Mouse (Mus musculus) neutrophil, adult 5-6 weeks (primary cell): ENCODE results near the gene Cabp2. TPM values are rescaled to one million over a fixed set of nuclear protein-coding genes. Genes with fewer than 3 reads are reported as not detected.
"Not testable (repeated sequence)": the region's sequence is repeated elsewhere in the genome, so short reads cannot be mapped to it uniquely, and the experiment has no call there.

Experiments used
- ATAC-seq: fragments of 151-379, 151-347 bp; 2 replicates; pipeline ENCODE4 v1.8.0; 2017; ENCODE audit warnings: mild to moderate bottlenecking, moderate TSS enrichment; ENCODE audit not compliant: insufficient number of reproducible peaks, poor library complexity, low FRiP score, severe bottlenecking; ENCODE audit errors: extremely low read depth
- total RNA-seq: library from RNA; stranded (forward); fragments of 200-1000 nt; gene quantifications from 2 replicates; pipeline ENCODE4 v1.2.3, GENCODE M21; 2017

Gene Cabp2
- total RNA-seq, 1 experiment from 2014 or later = not detected

- no peak for ATAC-seq
Observed at GRCm38 (mm10) chr19:4054613-4055012, 26.8 kb upstream of the Cabp2 start.

DNA sequence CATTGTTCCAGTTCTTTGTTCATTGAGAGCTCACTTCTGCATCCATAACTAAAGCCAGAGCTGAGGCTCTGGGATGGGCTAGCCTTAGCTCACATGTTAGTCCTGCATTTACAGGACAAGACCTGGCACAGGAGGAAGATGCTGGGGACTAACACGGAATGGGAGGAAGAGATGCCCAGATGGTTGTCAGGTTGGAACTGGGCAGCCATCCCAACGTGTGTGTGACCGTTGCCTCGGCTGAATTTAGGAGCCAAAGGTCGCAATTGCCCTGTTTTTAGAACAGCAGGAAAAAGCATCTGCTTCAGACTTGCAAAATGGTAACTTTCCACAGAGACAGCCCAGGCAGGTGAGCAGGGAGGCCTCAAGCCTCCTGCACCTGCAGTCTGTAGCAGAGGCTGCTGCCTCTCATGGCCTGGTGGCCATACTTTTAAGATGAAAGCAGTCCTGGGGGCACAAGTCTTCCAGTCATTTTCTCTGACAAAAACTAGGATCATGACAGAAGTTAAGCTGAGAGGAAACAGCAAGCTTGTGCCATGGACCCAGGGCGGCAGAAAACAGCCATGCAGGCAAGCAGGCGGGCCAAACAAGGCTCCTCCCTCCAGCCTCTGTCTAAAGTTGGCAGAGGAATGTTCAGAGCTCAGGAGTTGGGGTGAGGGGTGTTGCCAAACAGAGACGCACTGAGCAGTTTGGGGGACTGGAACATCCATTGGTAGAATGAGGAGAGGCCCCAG is 26.0 kb upstream of the Cabp2 start:
- no peak for ATAC-seq

GRCm38 (mm10) chr19:4055947-4056693 is 25.3 kb upstream of the Cabp2 start:
- ATAC-seq = no peak

DNA sequence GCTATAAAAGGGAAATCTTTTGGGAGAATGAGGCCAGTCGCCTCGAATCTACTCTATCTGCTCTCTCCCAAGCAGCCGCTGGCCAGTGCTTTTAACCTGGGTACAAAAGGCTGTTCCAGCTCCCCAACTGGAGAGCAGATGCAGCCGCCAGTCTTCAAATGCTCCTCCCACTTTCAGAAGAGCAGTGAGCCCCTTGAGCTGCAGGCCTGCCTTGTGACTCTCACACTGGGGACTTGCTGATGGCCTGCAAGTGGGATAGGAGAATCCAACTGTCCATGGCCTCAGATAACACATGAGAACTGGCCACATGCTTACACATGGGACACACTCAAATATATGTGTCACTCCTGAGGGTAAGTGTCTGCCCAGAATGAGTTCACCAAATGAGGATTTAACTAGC is 24.7 kb upstream of the Cabp2 start:
- ATAC-seq = no peak

- ATAC-seq = no peak
Observed at GRCm38 (mm10) chr19:4057389-4057788, 24.0 kb upstream of the Cabp2 start.

DNA sequence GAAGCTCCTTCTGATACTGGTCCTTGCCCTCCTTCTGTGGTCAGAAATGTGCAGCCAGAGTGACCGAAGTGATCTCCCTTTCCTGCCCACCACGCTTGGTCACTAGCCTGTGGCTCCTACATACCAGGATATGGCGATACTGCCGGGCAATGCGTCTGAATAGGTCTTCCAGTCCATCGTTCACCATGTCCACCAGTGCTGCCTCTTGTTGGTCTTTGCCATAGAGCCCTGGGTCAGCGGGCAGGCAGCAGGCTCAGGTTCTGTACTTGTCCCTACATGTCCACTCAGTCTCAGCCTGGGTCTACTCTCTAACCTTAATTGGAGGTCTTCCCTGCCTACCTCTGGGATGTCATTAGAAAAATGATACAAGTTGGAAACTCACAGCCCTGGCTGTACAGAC is 23.4 kb upstream of the Cabp2 start:
- no peak for ATAC-seq

DNA sequence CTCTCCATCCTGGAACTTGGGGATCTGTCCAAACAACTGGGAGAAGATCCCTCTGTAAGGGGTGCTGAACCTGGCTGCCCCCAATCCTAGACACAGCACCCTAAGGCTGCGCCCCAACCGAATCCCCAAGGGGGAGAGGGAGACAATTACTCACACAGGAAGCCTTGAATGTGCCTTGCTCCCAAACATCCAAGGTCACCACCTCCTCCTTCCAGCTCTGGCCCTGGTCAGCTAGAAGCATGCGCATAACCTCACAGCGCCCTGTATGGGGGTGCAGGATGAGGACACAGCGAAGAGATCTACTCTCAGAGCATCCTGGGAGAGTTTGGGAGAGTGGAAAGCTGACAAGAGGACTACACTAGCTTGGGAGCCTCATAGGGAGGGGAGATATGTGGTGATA is 22.8 kb upstream of the Cabp2 start:
- ATAC-seq = no peak

DNA sequence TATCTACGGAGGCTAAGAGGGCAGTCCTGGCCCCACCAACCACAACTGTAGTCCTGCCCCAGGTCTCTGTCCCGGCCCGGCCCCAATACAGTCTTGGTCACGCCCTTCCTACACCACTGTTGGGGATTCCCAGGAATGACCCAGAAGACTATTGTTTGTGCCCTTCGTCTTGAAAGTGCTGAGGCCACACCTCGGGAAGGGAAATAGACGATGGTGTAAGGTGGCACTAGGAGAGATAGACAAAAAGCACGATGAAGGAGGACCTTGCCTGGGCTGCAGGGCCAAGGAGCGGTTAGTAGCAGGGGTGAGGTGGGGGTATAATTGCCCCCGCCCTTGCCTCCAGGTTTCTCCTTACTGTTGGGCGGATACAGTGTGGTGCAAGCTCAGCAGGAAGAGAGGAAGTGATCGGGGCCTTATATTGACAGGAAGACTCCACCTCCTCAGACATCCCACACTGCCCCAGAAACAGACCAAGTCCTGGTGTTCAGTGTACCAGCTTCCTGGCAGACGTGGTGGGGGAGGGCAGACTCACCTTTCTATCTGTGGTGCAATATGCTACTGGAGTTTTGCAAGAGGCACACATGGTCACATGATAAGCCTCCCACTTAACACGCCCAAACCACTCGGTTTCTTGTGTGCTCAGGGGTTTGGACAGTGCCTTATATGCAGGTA is 22.2 kb upstream of the Cabp2 start, which contains the start of gene Gstp3:
Gene Gstp3 (minus strand): TSS at position 501 of the 672 bp plus-strand sequence.
- peak; percentile 37 for ATAC-seq

DNA sequence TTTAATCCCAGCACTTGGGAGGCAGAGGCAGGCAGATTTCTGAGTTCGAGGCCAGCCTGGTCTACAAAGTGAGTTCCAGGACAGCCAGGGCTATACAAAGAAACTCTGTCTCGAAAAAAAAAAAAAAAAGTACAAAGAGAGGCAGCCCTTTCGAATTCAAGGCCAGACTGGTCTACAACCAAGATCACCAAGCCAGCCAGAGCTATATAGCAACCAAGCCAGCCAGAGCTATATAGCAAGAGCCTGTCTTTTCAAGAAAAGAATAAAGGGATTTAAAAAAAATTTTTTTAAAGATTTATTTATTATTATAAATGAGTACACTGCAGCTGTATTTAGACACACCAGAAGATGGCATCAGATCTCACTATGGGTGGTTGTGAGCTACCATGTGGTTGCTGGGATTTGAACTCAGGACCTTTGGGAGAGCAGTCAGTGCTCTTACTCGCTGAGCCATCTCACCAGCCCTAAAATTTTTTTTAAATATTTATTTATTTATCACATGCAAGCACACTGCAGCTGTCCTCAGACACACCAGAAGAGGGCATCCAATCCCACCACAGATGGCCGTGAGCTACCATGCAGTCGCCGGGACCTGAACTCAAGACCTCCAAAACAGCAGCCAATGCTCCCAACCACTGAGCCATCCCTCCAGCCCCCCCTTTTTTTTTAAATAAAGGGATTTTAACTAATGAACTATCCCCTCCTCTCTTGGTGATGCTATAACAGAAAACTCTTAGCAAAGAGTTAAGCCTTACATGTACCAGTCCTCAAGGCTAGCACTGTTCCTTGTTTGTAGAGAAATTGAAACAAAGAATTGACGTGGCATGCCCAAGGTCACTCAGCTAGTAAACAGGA is 21.1 kb upstream of the Cabp2 start:
- ATAC-seq = not testable (repeated sequence)

GRCm38 (mm10) chr19:4060899-4061465 is 20.4 kb upstream of the Cabp2 start:
- no peak for ATAC-seq

DNA sequence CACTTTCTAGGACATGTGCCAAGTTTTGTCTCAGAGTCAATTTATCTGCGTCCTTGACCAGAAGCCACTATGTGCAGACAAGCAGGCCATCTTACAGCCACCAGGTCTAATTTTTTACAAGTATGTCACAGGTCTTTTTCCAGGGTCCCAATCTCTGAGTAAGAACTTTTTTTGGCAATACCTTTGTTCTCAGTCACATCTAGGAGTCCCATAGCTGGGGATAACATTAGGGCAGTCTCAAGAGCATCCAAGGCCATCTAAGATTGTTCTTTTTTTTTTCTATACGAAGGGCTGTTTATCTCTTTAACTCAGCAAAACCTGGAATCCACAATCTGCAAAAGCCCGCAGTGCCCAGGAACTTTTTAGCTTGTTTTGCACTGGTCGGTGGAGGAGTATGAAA is 18.0 kb upstream of the Cabp2 start:
- ATAC-seq = not testable (repeated sequence)

DNA sequence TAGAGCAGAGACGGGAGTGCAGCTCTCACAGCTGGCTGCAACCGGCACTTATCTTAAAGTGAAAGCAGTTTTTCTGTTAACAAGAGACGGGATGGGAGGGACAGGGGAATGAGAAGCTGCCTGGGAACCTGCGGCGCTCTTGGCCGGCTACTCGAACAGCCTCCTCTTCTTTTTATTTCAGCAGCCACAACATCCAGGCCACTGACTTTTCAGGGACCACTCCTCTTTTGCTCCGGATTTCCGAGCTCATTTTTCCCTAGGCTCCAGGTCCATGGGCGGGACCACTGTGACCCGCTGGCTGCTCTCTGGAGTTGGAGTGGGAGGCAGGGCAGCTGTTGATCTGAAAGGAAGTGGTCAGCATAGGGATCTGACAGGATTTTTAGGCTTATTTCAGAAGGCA is 16.9 kb upstream of the Cabp2 start:
- ATAC-seq = not testable (repeated sequence)

DNA sequence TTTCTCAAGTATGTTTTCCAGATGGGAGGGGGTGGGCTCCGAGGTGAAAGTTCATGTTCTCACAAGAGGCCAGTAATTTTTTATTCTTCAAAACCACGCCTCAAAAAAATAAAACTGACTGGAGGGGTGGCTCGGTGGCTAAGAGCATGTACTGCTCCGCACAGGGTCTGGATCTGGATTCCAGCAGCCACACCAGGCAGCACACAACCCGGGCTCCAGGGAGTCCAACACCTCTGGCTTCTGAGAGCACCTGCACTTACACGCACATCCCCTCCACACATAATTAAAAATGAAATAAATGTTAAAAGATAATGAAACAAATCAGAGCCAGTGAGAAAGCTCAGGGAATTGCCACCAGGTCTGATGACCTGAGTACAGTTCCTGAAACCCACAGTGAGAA is 15.1 kb upstream of the Cabp2 start:
- ATAC-seq = no peak

DNA sequence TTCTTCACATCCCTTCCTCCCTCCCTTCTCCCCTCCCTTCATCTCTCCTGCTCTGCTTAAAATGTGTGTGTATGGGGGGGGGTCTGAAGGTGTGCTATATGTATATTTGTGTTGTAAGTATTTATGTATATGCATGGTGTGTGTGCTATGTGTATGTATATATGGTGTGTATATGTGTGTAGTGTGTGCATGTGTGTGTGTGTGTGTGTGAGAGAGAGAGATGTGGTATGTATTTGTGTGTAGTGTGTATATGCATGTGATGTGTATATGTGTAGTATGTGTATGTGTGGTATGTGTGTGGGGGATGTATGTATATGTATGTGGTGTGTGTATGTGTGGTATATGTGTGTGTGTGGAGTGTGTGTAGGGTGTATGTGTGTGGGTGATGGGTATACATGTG is 14.5 kb upstream of the Cabp2 start:
- no peak for ATAC-seq

DNA sequence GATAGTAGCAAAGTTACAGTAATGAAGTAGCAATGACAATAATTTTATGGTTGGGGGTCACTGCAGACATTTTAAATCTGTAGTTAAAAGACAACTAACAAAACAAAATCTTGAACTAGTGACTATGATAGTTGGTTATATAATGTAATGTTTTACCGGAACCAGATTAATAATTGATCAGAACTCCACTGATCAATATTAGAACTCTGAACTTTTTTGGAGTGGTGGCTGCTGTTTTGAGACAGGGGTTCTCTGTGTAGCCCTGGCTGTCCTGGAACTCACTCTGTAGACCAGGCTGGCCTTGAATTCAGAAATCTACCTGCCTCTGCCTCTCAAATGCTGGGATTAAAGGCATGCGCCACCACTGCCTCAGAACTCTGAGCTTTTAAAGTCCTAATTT is 13.1 kb upstream of the Cabp2 start:
- ATAC-seq = not testable (repeated sequence)

- no peak for ATAC-seq
Observed at GRCm38 (mm10) chr19:4068717-4069410, 12.5 kb upstream of the Cabp2 start.

GRCm38 (mm10) chr19:4070311-4070710 is 11.1 kb upstream of the Cabp2 start:
- no peak for ATAC-seq

- ATAC-seq = peak; percentile 75
Observed at GRCm38 (mm10) chr19:4070756-4071155, 10.6 kb upstream of the Cabp2 start.
